Mouse (Mus musculus) WW6 (cell line): ENCODE results near the gene Ppp1r12c.
"Not testable (repeated sequence)": the region's sequence is repeated elsewhere in the genome, so short reads cannot be mapped to it uniquely, and the experiment has no call there.

Source experiments
- DNase-seq: peaks from one replicate; pipeline ENCODE4 v3.0.0-alpha.2; 2013; ENCODE audit warnings: low read depth, low spot score

The Ppp1r12c gene

GRCm38 (mm10) chr7:4501558-4502397, at the start of gene Ppp1r12c:
Gene Ppp1r12c (minus strand): TSS chr7:4501680.
- DNase-seq = peak; percentile 73

- no peak for DNase-seq
Observed at GRCm38 (mm10) chr7:4547221-4547641, 45.8 kb upstream of the Ppp1r12c start, which contains the start of gene Syt5. Gene Syt5 (minus strand): TSS chr7:4547541.

DNA sequence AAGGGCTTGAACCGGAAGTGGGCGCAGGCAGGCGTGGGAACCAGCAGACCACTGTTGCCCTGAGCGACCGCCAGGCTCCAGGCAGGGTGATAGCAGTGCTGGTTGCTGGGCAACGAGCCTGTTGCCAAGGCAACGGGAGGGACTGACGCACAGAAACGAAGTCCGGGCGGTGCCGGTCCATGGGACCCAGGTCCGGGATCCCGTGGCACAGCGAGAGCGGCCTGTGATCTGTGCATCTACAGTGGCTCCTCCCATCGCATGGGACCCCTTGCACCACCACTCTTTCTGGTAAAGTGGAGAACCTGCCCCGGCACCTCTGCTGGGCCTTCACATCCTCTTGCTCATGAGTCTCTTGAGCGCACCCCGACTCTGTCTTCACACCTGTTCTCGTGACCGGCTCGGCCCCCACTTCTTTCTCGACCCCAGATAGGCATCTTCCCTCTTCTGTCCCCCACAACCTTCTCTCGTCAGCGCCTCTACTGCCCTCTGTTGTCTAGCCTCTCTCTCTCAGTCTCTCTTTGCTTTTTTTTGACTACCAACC, 45.2 kb upstream of the Ppp1r12c start:
- peak; percentile 88 for DNase-seq

DNA sequence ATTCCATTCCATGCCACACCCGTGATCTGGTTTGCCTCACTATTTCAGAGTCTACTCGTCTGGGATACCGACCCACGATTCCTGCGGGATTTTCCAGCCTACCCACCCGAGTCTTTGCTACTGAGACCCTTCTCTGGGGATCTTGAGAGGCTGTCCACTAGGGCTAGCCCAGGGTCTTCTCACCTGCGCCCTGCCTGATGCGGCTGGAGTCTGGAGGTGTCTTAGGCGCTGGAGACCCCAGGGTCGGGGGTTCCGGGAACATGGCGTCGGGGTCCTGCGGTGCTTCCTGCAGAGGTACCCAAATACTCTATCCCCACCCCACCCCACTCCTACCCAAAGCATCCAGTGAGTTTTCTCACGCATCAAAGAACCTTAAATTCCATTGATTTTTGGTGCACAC, 44.6 kb upstream of the Ppp1r12c start:
- no peak for DNase-seq

- no peak for DNase-seq
Observed at GRCm38 (mm10) chr7:4542013-4542412, 40.5 kb upstream of the Ppp1r12c start.

DNA sequence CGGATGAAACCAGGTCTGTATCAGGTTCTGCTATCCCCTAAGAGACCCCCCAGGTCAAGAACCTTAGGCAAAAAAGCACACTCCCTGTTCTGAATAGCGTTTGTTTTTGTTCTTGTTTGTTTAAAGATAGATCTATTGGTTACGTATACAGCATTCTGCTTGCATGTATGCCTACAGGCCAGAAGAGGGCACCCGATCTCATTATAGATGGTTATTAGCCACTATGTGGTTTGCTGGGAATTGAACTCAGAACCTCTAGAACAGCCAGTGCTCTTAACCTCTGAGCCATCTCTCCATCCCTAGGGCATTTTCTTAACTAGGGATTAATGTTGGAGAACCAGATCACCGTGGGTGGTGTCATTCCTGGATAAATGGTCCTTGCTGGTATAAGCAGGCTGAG, 39.9 kb upstream of the Ppp1r12c start:
- DNase-seq = no peak

GRCm38 (mm10) chr7:4539019-4539418, 37.5 kb upstream of the Ppp1r12c start:
- DNase-seq = no peak

- no peak for DNase-seq
Observed at GRCm38 (mm10) chr7:4537181-4537580, 35.7 kb upstream of the Ppp1r12c start.

DNA sequence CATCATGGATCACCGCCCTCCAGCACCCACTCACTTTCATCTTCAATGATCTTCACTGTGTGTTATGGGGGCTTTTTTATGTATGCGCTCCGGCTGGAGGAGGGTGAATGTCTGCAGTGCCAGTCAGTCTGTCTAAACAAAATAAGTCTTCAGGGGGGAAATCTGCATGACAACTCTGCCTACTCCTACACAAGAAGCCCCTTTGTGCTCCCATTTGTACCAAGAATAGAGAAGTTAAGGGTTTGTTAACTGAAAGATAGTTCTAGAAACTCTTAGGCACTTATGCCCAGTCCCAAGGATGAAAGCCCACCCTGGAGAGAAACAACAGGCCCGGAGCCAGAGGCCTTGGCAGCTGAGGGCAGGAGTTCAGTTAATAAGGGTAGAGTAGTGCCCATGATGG, 34.9 kb upstream of the Ppp1r12c start:
- no peak for DNase-seq

DNA sequence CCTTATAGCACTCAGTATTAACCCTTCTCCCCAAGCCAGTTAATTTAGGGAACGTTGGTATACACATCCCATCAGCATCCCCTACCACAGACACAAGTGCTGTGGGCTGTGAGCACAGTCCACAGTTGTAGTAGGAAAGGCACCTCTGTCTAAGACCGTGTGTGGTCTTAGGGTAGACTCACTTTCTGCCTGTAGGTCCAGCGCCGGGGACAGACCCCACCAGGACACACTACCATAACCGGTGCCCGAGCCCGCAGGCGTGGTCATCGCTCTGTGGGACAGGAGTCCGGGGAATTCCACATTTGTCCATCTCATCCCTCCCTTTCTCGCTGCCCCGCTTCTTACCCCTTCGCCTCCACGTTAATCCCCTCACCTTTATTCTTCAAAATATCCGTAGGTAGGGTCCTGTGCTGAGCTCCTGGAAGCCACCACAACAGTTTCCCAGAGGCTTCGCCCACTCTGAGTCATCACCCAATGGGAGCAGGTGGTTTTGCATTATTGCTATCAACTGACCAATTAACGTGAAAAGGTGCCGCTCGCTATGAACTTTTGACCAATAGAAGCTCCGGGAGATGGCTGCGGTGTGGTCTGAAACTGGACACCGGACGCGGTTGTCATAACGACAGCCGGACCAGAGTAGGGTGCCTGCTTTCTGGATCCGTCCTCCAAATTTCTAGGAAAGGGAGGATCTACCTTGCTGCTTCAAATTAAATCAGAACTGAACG, 30.7 kb upstream of the Ppp1r12c start, which contains the start of gene Dnaaf3:
TSS of gene Dnaaf3 (minus strand) at position 449 of the 725 bp plus-strand sequence.
- no peak for DNase-seq

DNA sequence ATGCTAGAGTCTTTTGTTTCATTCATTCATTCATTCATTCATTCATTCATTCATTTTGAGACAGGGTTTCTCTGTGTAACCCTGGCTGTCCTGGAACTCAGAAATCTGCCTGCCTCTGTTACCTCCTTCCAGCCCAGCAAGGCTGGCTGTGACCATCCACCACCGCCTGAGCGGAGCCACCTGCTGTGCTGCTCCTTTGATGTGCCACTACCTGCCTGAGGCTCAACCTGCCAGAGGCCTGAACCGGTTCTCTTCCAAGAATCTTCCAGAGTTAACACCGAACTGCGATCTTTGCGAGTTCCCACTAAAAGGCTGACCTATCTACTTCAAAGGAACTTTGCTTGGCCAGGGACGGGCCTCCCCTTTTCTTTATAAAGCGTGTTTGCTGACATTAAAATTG, 28.7 kb upstream of the Ppp1r12c start:
- DNase-seq = not testable (repeated sequence)

- no peak for DNase-seq
Observed at GRCm38 (mm10) chr7:4527302-4527689, 25.8 kb upstream of the Ppp1r12c start.

GRCm38 (mm10) chr7:4526341-4527301, 25.1 kb upstream of the Ppp1r12c start:
- peak; percentile 87 for DNase-seq

DNA sequence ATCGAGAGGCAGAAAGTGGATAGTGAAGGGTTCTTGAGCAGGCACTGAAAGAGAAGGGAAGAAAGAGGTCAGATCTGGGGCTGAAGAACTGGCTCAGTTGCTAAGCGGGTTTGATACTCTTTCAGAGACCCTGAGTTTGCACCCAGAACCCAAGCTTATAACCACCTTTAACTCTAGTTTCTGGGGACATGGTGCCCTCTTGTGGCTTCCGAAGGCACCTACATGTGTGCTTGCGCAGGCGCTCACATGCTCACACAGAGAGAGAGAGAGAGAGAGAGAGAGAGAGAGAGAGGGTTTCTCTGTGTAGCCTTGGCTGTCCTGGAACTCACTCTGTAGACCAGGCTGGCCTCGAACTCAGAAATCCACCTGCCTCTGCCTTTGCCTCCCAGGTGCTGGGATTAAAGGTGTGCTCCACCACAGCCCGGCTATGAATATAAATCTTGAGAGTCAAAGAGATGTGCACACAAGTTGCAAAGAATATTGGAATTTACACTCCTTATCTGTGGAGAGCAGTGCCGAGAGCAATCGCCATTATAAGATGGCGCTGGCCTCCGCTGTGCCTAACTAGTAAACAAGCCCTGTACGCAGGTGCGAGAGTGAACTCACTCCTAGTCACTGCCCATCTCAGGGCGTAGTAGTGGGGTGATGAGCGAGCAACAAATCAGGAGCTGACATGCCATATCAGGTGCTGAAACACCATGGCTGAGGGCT, 22.9 kb upstream of the Ppp1r12c start, which contains the start of gene Tnni3:
TSS of gene Tnni3 (minus strand) at position 18 of the 711 bp plus-strand sequence.
- DNase-seq = not testable (repeated sequence)

GRCm38 (mm10) chr7:4523205-4524130, 22.0 kb upstream of the Ppp1r12c start:
- DNase-seq = no peak

DNA sequence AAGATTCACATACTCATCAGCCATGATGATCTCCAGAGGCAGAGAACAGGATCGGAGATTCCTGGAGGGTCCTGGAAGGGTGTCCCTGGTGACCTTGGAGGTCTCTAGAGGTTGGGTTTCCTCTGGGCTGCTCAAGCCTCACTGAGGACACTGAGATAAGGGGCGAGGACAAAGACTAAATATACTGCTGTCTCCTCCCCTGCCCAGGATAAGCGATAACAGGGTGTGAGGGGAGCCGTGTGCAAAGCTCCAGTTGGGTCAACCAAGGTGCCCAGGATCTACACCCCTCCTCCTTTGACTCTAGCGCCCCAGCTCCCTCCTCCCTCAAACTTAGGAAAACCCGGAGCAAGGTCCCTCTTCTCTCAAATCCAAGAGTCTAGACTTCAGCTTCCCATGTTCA, 20.8 kb upstream of the Ppp1r12c start:
- DNase-seq = no peak

- DNase-seq = no peak
Observed at GRCm38 (mm10) chr7:4521231-4522003, 19.9 kb upstream of the Ppp1r12c start.

DNA sequence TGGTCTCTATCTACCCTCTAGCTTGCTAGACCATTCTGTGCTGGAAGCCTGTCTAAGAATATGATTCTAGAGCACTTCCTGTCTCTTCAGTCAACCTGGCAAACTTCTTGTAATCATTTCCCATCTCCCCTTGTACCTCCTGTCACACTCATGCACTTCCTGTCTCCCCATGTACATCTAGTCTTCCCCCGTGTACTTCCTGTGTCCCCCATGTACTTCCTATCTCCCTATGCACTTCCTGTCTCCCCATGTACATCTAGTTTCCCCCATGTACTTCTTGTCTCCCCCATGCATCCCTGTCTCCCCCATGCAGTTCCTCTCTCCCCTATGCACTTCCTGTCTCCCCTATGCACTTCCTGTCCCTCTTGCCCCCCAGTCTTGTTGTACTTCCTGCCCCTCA, 17.0 kb upstream of the Ppp1r12c start:
- DNase-seq = no peak
